ENCODE assay signal across 8 mouse cellular contexts in the genomic region with DNA sequence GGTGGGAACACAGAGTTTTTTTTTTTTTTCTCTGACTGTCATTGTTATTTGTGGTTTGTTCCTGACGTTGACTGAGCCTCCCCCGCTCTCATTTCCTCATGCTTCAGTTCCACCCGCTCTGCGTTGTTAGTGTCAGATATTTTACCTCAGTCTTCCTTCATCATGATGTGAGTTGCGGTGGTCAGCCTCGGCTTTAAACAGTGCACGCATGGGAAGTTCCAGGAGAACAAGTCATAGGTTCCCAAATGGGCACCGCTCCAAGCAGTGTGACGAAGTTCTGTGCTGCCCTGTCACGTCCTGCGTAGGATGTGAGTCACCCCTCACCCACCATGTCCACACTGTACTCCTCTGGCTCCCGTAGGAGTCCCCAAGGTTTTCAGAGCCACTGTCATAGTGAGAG. TPM values are rescaled to one million over a fixed set of nuclear protein-coding genes. Genes with fewer than 3 reads are reported as not detected.
DNase-seq lines count a peak whose midpoint lies in the region; ATAC-seq lines count a peak whose summit lies in the region.

No protein-coding gene starts in this region.

- H3K4me1 ChIP-seq in forebrain, embryonic 13.5 days: no peaks in the 10 kb centered on the region
- H3K4me1 ChIP-seq in forebrain, embryonic 10.5 days: no peaks in the 10 kb centered on the region

- no peak overlapping the region for H3K4me2 ChIP-seq in forebrain, embryonic 13.5 days

- no peaks in the 10 kb centered on the region for H3K36me3 ChIP-seq in forebrain, embryonic 13.5 days (ENCODE audit: poor library complexity, severe bottlenecking)
- no peaks in the 10 kb centered on the region for H3K36me3 ChIP-seq in forebrain, embryonic 10.5 days (replicated peaks)

- H3K4me3 ChIP-seq in forebrain, embryonic 13.5 days: no peak overlapping the region
- H3K4me3 ChIP-seq in forebrain, embryonic 10.5 days: no peak overlapping the region

- no peaks in the 10 kb centered on the region for H3K27me3 ChIP-seq in forebrain, embryonic 13.5 days
- H3K27me3 ChIP-seq in forebrain, embryonic 10.5 days (ENCODE audit: poor library complexity, severe bottlenecking): no peaks in the 10 kb centered on the region

- ATAC-seq in forebrain, embryonic 13.5 days: 0 out of 2 replicates have a peak, but pooled peaks have one; percentile 45
- ATAC-seq in hematopoietic stem cell, adult 5-6 weeks (replicated peaks in 1 of 2; ENCODE audit: insufficient read depth in 1 of 2, low FRiP score in 2 of 2, low TSS enrichment in 1 of 2, low read depth in 1 of 2, poor library complexity in 2 of 2, severe bottlenecking in 2 of 2): peak; percentile 93 to 95

- H3K9me3 ChIP-seq in forebrain, embryonic 13.5 days (replicated peaks): no peaks in the 10 kb centered on the region
- H3K9me3 ChIP-seq in forebrain, embryonic 10.5 days: no peaks in the 10 kb centered on the region

- H3K9ac ChIP-seq in forebrain, embryonic 13.5 days: no peak overlapping the region

- DNase-seq in forebrain, embryonic 10.5 days (ENCODE audit: extremely low spot score, low spot score): no peak
- peak; percentile 83 for DNase-seq in adrenal gland, postnatal 10 days
- DNase-seq in lung, postnatal 25 days (ENCODE audit: low spot score): peak; percentile 38
- DNase-seq in embryo, embryonic 11 days: no peak
- DNase-seq in MN1 (ENCODE audit: low spot score): no peak
- no peak for DNase-seq in testis, postnatal 10 days (ENCODE audit: low spot score)

- H3K27ac ChIP-seq in forebrain, embryonic 13.5 days: no peak overlapping the region
- H3K27ac ChIP-seq in forebrain, embryonic 10.5 days: no peak overlapping the region

- 82% methylated on average over 12 of the region's 12 CpGs for WGBS in forebrain, embryonic 13.5 days
- WGBS in forebrain, embryonic 10.5 days: 84% methylated on average over 12 of the region's 12 CpGs

RNA-seq across cellular contexts. Expression of gene Ramp3, which starts 36.9 kb away (rescaled TPM):
- polyA plus RNA-seq in forebrain, embryonic 13.5 days (2015; fragmentation: Nextera tagmentation; extraction: Ambion mirVana): 1.9 and 2.2 TPM in 2 replicates
- 5.4 and 5.6 TPM in 2 replicates for polyA plus RNA-seq in forebrain, embryonic 10.5 days (2016; fragmentation: Nextera tagmentation; extraction: Ambion mirVana)
- total RNA-seq in adrenal gland, postnatal 10 days (2021): 1 to 10 TPM; 7.6 to 9.8 TPM
- total RNA-seq in hematopoietic stem cell, adult 5-6 weeks (2017): 0.25 TPM in 1 of 2 replicates, not detected in the other

RNA-seq across cellular contexts. Expression of gene Wap, which starts 56.7 kb away (rescaled TPM):
- polyA plus RNA-seq in forebrain, embryonic 13.5 days (2015; fragmentation: Nextera tagmentation; extraction: Ambion mirVana): not detected in 2 replicates
- not detected in 2 replicates for polyA plus RNA-seq in forebrain, embryonic 10.5 days (2016; fragmentation: Nextera tagmentation; extraction: Ambion mirVana)
- total RNA-seq in adrenal gland, postnatal 10 days (2021): not detected
- total RNA-seq in hematopoietic stem cell, adult 5-6 weeks (2017): not detected in 2 replicates

Comparison
In these comparisons a context has a peak if more than half of its experiments do, and no peak if none do; other contexts are left out.
1. DNase-seq: peak in adrenal gland, postnatal 10 days (single experiment) and lung, postnatal 25 days (single experiment); none in forebrain, embryonic 10.5 days (single experiment), embryo, embryonic 11 days (single experiment), MN1 (single experiment) and testis, postnatal 10 days (single experiment).